Mouse (Mus musculus) lung, adult 2 months (tissue): ENCODE results near the gene Zfp239.

Experiments used
- CTCF ChIP-seq: fragments of 200-500 bp; IDR thresholded peaks from 2 replicates; pipeline ENCODE4 v1.5.1; 2011; ENCODE audit warnings: mild to moderate bottlenecking, low read length, control low read depth; ENCODE audit not compliant: insufficient read depth
- POLR2A ChIP-seq: fragments of 200-500 bp; IDR thresholded peaks from 2 replicates; pipeline ENCODE4 v1.6.1; 2011; ENCODE audit warnings: low read depth, mild to moderate bottlenecking, control low read depth, low read length, borderline replicate concordance; ENCODE audit errors: extremely low read depth

DNA sequence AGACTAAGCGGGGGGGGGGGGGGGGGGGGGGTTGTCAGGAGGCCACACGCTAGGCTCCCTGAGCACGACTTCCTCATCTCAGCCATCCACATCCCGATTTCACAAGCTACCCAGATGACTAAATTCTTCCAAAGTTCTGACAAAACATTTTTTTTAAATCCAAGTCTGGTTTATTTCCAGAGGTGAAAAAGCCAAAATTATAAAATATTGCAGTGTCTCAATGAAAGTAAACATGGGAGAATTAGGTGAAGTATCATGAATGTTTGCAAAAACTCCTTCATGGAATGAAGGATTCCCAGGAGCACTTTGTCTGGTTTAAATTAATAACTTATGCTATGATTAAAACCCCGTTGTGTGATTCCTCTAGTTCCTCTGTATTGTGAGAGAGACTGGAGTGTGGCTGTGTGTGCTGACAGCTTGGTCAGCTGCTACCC is 44.8 kb upstream of the Zfp239 start:
- no peak for TF ChIP-seq CTCF
- no peak for TF ChIP-seq POLR2A
